Mouse (Mus musculus): Measurements from ENCODE around the gene Vmn1r93. TPM values are rescaled to one million over a fixed set of nuclear protein-coding genes. Genes with fewer than 3 reads are reported as not detected.

Vmn1r93 gene
- not detected in 2 replicates for polyA plus RNA-seq (2015; fragmentation: Nextera tagmentation; extraction: Ambion mirVana)

DNA sequence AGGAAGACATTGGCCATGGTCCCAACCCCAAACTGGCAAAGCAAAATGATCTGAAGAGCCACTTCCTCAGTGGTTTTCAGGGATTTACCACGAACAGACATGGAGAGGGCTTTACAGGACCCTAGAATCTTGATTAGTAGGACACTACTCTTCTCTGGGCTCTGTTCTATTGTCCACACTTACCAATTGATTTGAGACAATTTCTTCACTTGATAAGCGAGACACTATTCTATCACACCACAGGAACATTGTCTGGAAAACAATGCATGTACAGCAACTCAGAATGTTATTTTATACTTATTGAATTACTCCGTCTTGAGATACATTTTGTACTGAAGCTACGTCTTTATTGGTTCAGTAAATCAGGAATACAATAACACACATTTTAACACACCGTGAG is at the start of gene Vmn1r93:
Gene Vmn1r93 (minus strand): TSS at position 101 of the 400 bp plus-strand sequence.

DNA sequence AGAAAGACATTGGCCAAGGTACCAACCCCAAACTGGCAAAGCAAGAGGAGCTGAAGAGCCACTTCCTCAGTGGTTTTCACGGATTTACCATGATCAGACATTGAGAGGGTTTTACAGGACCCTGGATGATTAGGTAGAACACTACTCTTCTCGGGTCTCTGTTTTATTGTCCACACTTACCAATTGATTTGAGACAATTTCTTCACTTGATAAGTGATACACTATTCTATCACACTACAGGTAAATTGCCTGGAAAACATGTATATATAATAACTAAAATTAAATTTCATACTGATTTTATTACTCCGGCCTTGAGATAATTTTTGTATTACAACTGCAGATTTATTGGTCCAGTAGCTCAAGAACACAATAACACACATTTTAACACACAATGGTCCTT is 29.4 kb upstream of the Vmn1r93 start, which contains the start of gene Vmn1r94:
Gene Vmn1r94 (minus strand): TSS at position 101 of the 400 bp plus-strand sequence.

DNA sequence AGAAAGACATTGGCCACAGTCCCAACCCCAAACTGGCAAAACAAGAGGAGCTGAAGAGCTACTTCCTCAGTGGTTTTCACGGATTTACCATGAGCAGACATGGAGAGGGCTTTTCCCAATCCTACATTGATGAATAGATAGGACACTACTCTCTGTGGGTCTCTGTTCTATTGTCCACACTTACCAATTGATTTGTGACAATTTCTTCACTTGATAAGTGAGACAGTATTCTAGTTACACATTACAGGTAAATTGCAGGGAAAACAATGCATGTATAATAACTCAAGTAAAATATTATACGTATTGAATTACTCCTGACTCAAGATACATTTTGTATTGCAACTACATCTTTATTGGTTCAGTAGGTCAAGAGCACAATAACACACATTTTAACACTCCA is 16.4 kb downstream of the Vmn1r93 start, which contains the start of gene Gm16442:
Gene Gm16442 (minus strand): TSS at position 101 of the 400 bp plus-strand sequence.

DNA sequence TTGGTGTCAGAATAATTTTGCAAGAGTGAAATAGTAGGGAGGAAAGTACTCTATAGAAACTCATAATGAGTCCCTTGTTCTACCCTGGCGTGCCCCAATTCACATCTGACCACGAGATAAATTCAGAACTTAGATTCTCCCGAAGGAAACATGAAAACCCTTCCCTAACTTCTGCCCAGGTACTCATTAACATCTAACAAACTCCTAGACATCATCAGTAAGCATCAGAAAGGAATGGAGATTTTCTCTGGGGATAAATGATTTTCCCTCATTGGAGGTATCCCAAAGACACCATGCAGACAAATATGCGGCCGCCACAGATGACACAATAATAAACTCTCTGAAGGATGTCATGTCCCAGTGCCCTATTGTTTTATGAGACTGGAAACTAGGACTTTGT is 39.5 kb downstream of the Vmn1r93 start, which contains the start of gene Vmn1r91:
Gene Vmn1r91 (plus strand): TSS at position 301 of the 400 bp plus-strand sequence.

Other genes with a start within 250 kb of the Vmn1r93 start
- gene Pvr, start 217.9 kb downstream of the Vmn1r93 start, polyA plus RNA-seq (2015; fragmentation: Nextera tagmentation; extraction: Ambion mirVana) = 13.9 and 14.1 TPM in 2 replicates
- gene Igsf23, start 188.3 kb downstream of the Vmn1r93 start, polyA plus RNA-seq (2015; fragmentation: Nextera tagmentation; extraction: Ambion mirVana) = 0.13 and 0.16 TPM in 2 replicates
- gene Ceacam20, start 173.7 kb downstream of the Vmn1r93 start, polyA plus RNA-seq (2015; fragmentation: Nextera tagmentation; extraction: Ambion mirVana) = not detected in 2 replicates
- not detected in 2 replicates for gene Nlrp9b, start 147.6 kb downstream of the Vmn1r93 start, polyA plus RNA-seq (2015; fragmentation: Nextera tagmentation; extraction: Ambion mirVana)
- gene Vmn1r91, start 39.4 kb downstream of the Vmn1r93 start, polyA plus RNA-seq (2015; fragmentation: Nextera tagmentation; extraction: Ambion mirVana) = not detected in 2 replicates
- gene Gm16442, start 16.5 kb downstream of the Vmn1r93 start, polyA plus RNA-seq (2015; fragmentation: Nextera tagmentation; extraction: Ambion mirVana) = not detected in 2 replicates
- gene Vmn1r94, start 29.3 kb upstream of the Vmn1r93 start, polyA plus RNA-seq (2015; fragmentation: Nextera tagmentation; extraction: Ambion mirVana) = not detected in 2 replicates
- gene Vmn1r95, start 54.6 kb upstream of the Vmn1r93 start, polyA plus RNA-seq (2015; fragmentation: Nextera tagmentation; extraction: Ambion mirVana) = not detected in 2 replicates
- gene Gm6164, start 66.5 kb upstream of the Vmn1r93 start, polyA plus RNA-seq (2015; fragmentation: Nextera tagmentation; extraction: Ambion mirVana) = not detected in 2 replicates
- gene Gm4498, start 94.7 kb upstream of the Vmn1r93 start, polyA plus RNA-seq (2015; fragmentation: Nextera tagmentation; extraction: Ambion mirVana) = not detected in 2 replicates
- gene Gm5890, start 123.7 kb upstream of the Vmn1r93 start, polyA plus RNA-seq (2015; fragmentation: Nextera tagmentation; extraction: Ambion mirVana) = not detected in 2 replicates
- not detected in 2 replicates for gene Gm4133, start 195.0 kb upstream of the Vmn1r93 start, polyA plus RNA-seq (2015; fragmentation: Nextera tagmentation; extraction: Ambion mirVana)
- gene Gm5728, start 236.3 kb upstream of the Vmn1r93 start, polyA plus RNA-seq (2015; fragmentation: Nextera tagmentation; extraction: Ambion mirVana) = not detected in 2 replicates

All from urinary bladder, postnatal 0 days (tissue).